26 mouse cellular contexts compared by ENCODE assay signal in the genomic region with DNA sequence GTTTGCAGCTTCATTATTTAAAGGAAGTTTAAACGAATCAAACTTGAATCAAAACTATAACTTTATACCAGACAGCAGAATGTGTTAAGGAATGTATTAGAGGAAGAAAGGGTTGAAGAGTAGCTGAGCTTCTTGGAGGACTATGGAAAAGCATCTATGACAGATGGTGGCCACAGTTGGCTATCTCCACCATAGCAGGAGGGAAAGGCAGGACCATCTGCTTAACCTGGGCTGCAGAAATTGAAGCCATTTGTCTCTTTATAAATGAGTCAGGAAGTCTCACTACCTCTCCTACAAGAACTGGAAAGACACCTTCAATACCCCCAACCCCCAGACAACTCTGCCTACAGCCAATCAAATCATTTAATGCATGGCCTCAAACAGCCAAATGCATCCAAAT. TPM values are rescaled to one million over a fixed set of nuclear protein-coding genes. Genes with fewer than 3 reads are reported as not detected.
A peak's percentile ranks its signal among the peaks of the same experiment; 100 is the strongest.
DNase-seq lines count a peak whose midpoint lies in the region; ATAC-seq and TF ChIP-seq lines count a peak whose summit lies in the region.
"Had no signal": no experiment of that assay in that cellular context is flagged by ENCODE, and none has a peak within 500 bp of the region (broad histone marks: within the 10 kb centered on the region; RNA-seq: fewer than 3 reads in every experiment).

No protein-coding gene starts in this region.

- H3K4me2 ChIP-seq in hindbrain, embryonic 16.5 days (ENCODE audit: low read length) = no peak overlapping the region
- H3K4me2 ChIP-seq in hindbrain, embryonic 11.5 days (replicated peaks; ENCODE audit: low read depth, low read length) = no peak overlapping the region
- no peak overlapping the region for H3K4me2 ChIP-seq in heart, embryonic 11.5 days
- H3K4me2 ChIP-seq: embryonic facial prominence, embryonic 12.5 days; kidney, embryonic 15.5 days; limb, embryonic 12.5 days; liver, embryonic 15.5 days; lung, embryonic 14.5 days; midbrain, embryonic 15.5 days; stomach, embryonic 15.5 days had no signal

- no peak overlapping the region for H3K27ac ChIP-seq in hindbrain, embryonic 16.5 days (ENCODE audit: low read depth, low read length)
- H3K27ac ChIP-seq in hindbrain, embryonic 11.5 days (ENCODE audit: low read depth, low read length) = no peak overlapping the region
- H3K27ac ChIP-seq in cerebellum, adult 2 months (ENCODE audit: insufficient read depth, low read length) = peak overlapping the region; percentile 82; the same call in 1 of the 2 replicates
- H3K27ac ChIP-seq in heart, embryonic 11.5 days (ENCODE audit: low read depth, low read length) = no peak overlapping the region
- H3K27ac ChIP-seq: embryonic facial prominence, embryonic 12.5 days; hindbrain, embryonic 10.5 days; kidney, embryonic 15.5 days; limb, embryonic 12.5 days; liver, embryonic 15.5 days; midbrain, embryonic 15.5 days; stomach, embryonic 15.5 days had no signal

- H3K4me3 ChIP-seq in hindbrain, embryonic 16.5 days (ENCODE audit: low read length) = no peak overlapping the region
- H3K4me3 ChIP-seq in hindbrain, embryonic 11.5 days (ENCODE audit: low read depth, low read length) = no peak overlapping the region
- no peak overlapping the region for H3K4me3 ChIP-seq in cerebellum, adult 2 months (replicated peaks; ENCODE audit: insufficient read depth, low read depth, low read length)
- H3K4me3 ChIP-seq in heart, embryonic 11.5 days (ENCODE audit: low read depth, low read length) = no peak overlapping the region
- H3K4me3 ChIP-seq: embryonic facial prominence, embryonic 12.5 days; hindbrain, embryonic 10.5 days; kidney, embryonic 15.5 days; limb, embryonic 12.5 days; liver, embryonic 15.5 days; midbrain, embryonic 15.5 days; stomach, embryonic 15.5 days had no signal

- TF ChIP-seq POLR2A in cerebellum, adult 2 months (IDR thresholded peaks at IDR 0.05; ENCODE audit: borderline replicate concordance, insufficient read depth, low read length) = no peak

- no peaks in the 10 kb centered on the region for H3K4me1 ChIP-seq in hindbrain, embryonic 16.5 days (ENCODE audit: control insufficient read depth, insufficient read depth, low read depth, low read length)
- H3K4me1 ChIP-seq in hindbrain, embryonic 11.5 days (replicated peaks; ENCODE audit: control insufficient read depth, insufficient read depth, low read length) = no peaks in the 10 kb centered on the region
- peaks cover 22% of the 10 kb centered on the region; the same call in 1 of the 2 replicates for H3K4me1 ChIP-seq in cerebellum, adult 2 months (ENCODE audit: control insufficient read depth, insufficient read depth, low read length)
- no peaks in the 10 kb centered on the region for H3K4me1 ChIP-seq in heart, embryonic 11.5 days (ENCODE audit: control insufficient read depth, insufficient read depth, low read length)
- H3K4me1 ChIP-seq: embryonic facial prominence, embryonic 12.5 days; hindbrain, embryonic 10.5 days; kidney, embryonic 15.5 days; limb, embryonic 12.5 days; liver, embryonic 15.5 days; midbrain, embryonic 15.5 days; stomach, embryonic 15.5 days had no signal

- H3K27me3 ChIP-seq in hindbrain, embryonic 16.5 days (replicated peaks; ENCODE audit: control insufficient read depth, insufficient read depth, low read length) = no peaks in the 10 kb centered on the region
- no peaks in the 10 kb centered on the region for H3K27me3 ChIP-seq in hindbrain, embryonic 11.5 days (ENCODE audit: control insufficient read depth, insufficient read depth, low read length)
- H3K27me3 ChIP-seq in cerebellum, adult 2 months (ENCODE audit: control insufficient read depth, insufficient read depth, low read length) = no peaks in the 10 kb centered on the region
- H3K27me3 ChIP-seq in heart, embryonic 11.5 days (ENCODE audit: control insufficient read depth, insufficient read depth, low read length) = no peaks in the 10 kb centered on the region
- H3K27me3 ChIP-seq: embryonic facial prominence, embryonic 12.5 days; kidney, embryonic 15.5 days; limb, embryonic 12.5 days; liver, embryonic 15.5 days; midbrain, embryonic 15.5 days; stomach, embryonic 15.5 days had no signal

- ATAC-seq in hindbrain, embryonic 16.5 days = peak; percentile 76; the same call in 1 of the 2 replicates
- no peak for ATAC-seq in hindbrain, embryonic 11.5 days (ENCODE audit: low FRiP score)
- no peak for ATAC-seq in heart, embryonic 11.5 days (replicated peaks; ENCODE audit: insufficient number of reproducible peaks, low FRiP score, low TSS enrichment)
- ATAC-seq: CD4-positive, CD25-positive, alpha-beta regulatory T cell, adult 4 months; forebrain, embryonic 14.5 days; midbrain, embryonic 15.5 days had no signal

- no peak for DNase-seq in hindbrain, embryonic 11.5 days (ENCODE audit: low spot score)
- DNase-seq in cerebellum, adult 11 months = peak; percentile 89
- peak; percentile 91 to 96 for DNase-seq in cerebellum, adult 2 months
- peak; percentile 83 to 91 for DNase-seq in cerebellum, postnatal 14 days
- DNase-seq in gastrocnemius, postnatal 25 days = no peak
- DNase-seq: adrenal gland, adult 2 months; adrenal gland, postnatal 36 days; heart, postnatal 14 days; kidney, adult 18-20 months; kidney, postnatal 25 days; lung, embryonic 14.5 days; lung, postnatal 14 days; right cerebral cortex, postnatal 25 days; thymus, adult 18-20 months; thymus, postnatal 36 days had no signal

- no peak for TF ChIP-seq CTCF in cerebellum, adult 2 months (IDR thresholded peaks at IDR 0.05; ENCODE audit: borderline replicate concordance, insufficient read depth, low read depth, low read length)

- no peaks in the 10 kb centered on the region for H3K9me3 ChIP-seq in hindbrain, embryonic 16.5 days (ENCODE audit: control insufficient read depth, low read length)
- H3K9me3 ChIP-seq in hindbrain, embryonic 11.5 days (ENCODE audit: control insufficient read depth, low read length) = no peaks in the 10 kb centered on the region
- H3K9me3 ChIP-seq in heart, embryonic 11.5 days (replicated peaks; ENCODE audit: control insufficient read depth, low read length) = no peaks in the 10 kb centered on the region
- H3K9me3 ChIP-seq: embryonic facial prominence, embryonic 12.5 days; hindbrain, embryonic 10.5 days; kidney, embryonic 15.5 days; limb, embryonic 12.5 days; liver, embryonic 15.5 days; midbrain, embryonic 15.5 days; stomach, embryonic 15.5 days had no signal

- WGBS in hindbrain, embryonic 16.5 days = 94% methylated on average over 1 of the region's 1 CpGs
- 90% methylated on average over 1 of the region's 1 CpGs for WGBS in hindbrain, embryonic 11.5 days
- 9% methylated on average over 1 of the region's 1 CpGs for WGBS in cerebellum, adult 2 months
- 72% methylated on average over 1 of the region's 1 CpGs for WGBS in heart, embryonic 11.5 days (ENCODE audit: insufficient replicate concordance)

- H3K36me3 ChIP-seq in hindbrain, embryonic 16.5 days (ENCODE audit: control insufficient read depth, insufficient read depth, low read length) = peaks cover 10% of the 10 kb centered on the region
- H3K36me3 ChIP-seq in hindbrain, embryonic 11.5 days (ENCODE audit: control insufficient read depth, insufficient read depth, low read length) = no peaks in the 10 kb centered on the region
- no peaks in the 10 kb centered on the region for H3K36me3 ChIP-seq in heart, embryonic 11.5 days (ENCODE audit: control insufficient read depth, insufficient read depth, low read length)
- H3K36me3 ChIP-seq: embryonic facial prominence, embryonic 12.5 days; hindbrain, embryonic 10.5 days; kidney, embryonic 15.5 days; limb, embryonic 12.5 days; liver, embryonic 15.5 days; stomach, embryonic 15.5 days had no signal

- H3K9ac ChIP-seq in hindbrain, embryonic 16.5 days (ENCODE audit: low read depth, low read length) = no peak overlapping the region
- H3K9ac ChIP-seq in hindbrain, embryonic 11.5 days (ENCODE audit: low read depth, low read length) = no peak overlapping the region
- no peak overlapping the region for H3K9ac ChIP-seq in heart, embryonic 11.5 days (ENCODE audit: low read depth, low read length)
- H3K9ac ChIP-seq: embryonic facial prominence, embryonic 12.5 days; kidney, embryonic 15.5 days; limb, embryonic 12.5 days; liver, embryonic 15.5 days; lung, embryonic 14.5 days; midbrain, embryonic 15.5 days; stomach, embryonic 15.5 days had no signal

RNA-seq across cellular contexts. Expression of a gene that starts 49.8 kb away (rescaled TPM):
- 199 and 203 TPM in 2 replicates for polyA plus RNA-seq in hindbrain, embryonic 16.5 days (2015; fragmentation: Nextera tagmentation; extraction: Ambion mirVana)
- 183 and 187 TPM in 2 replicates for polyA plus RNA-seq in hindbrain, embryonic 11.5 days (2014; fragmentation: Nextera tagmentation; extraction: Ambion mirVana)
- polyA plus RNA-seq in cerebellum, adult 2 months (2012; rRNA removed) = 167 and 177 TPM in 2 replicates
- polyA plus RNA-seq in heart, embryonic 11.5 days (2014; fragmentation: Nextera tagmentation; extraction: Ambion mirVana) = 263 and 279 TPM in 2 replicates
- total RNA-seq in gastrocnemius, postnatal 25 days (2021) = 10 to 100 TPM; 21.6 to 26.6 TPM

Comparison
In these comparisons a context has a peak if more than half of its experiments do, and no peak if none do; other contexts are left out.
1. DNase-seq: peak in cerebellum, adult 11 months (single experiment), cerebellum, adult 2 months (2 of 2) and cerebellum, postnatal 14 days (2 of 2); none in hindbrain, embryonic 11.5 days (single experiment) and gastrocnemius, postnatal 25 days (single experiment).